Mouse (Mus musculus) liver, embryonic 11.5 days (tissue): ENCODE results near the gene Dyx1c1. TPM values are rescaled to one million over a fixed set of nuclear protein-coding genes. Genes with fewer than 3 reads are reported as not detected.

Experiments used
- ATAC-seq: fragments of 200-750 bp; cut with Nextera tagmentation; replicated peaks from 2 replicates; pipeline ENCODE4 v1.8.0; 2017; ENCODE audit warnings: moderate number of reproducible peaks, mild to moderate bottlenecking, moderate TSS enrichment, moderate library complexity; ENCODE audit not compliant: low FRiP score
- DNase-seq: peaks from one replicate; pipeline ENCODE4 v3.0.0-alpha.2; 2017; ENCODE audit warnings: low spot score
- H3K27ac ChIP-seq: fragments of 300-500 bp; sonication (generic); 2 replicates; pipeline ENCODE4 v1.5.1; 2014; ENCODE audit warnings: mild to moderate bottlenecking, low read depth, low read length, control low read depth
- H3K27me3 ChIP-seq: fragments of 300-500 bp; sonication (generic); replicated peaks from 2 replicates; pipeline ENCODE4 v1.6.1; 2014; ENCODE audit warnings: low read length, mixed read lengths; ENCODE audit not compliant: control insufficient read depth, insufficient read depth
- H3K36me3 ChIP-seq: fragments of 300-500 bp; sonication (generic); 2 replicates; pipeline ENCODE4 v1.6.1; 2014; ENCODE audit warnings: mild to moderate bottlenecking, low read length, moderate library complexity, mixed read lengths; ENCODE audit not compliant: control insufficient read depth, insufficient read depth
- H3K4me1 ChIP-seq: fragments of 300-500 bp; sonication (generic); replicated peaks from 2 replicates; pipeline ENCODE4 v1.6.1; 2014; ENCODE audit warnings: low read length, mixed read lengths; ENCODE audit not compliant: control insufficient read depth, insufficient read depth
- H3K4me2 ChIP-seq: fragments of 300-500 bp; sonication (generic); 2 replicates; pipeline ENCODE4 v1.6.1; 2014; ENCODE audit warnings: mild to moderate bottlenecking, control low read depth, moderate library complexity
- H3K4me3 ChIP-seq: fragments of 300-500 bp; sonication (generic); 2 replicates; pipeline ENCODE4 v1.5.1; 2014; ENCODE audit warnings: low read depth, low read length, control low read depth
- H3K9ac ChIP-seq: fragments of 300-500 bp; sonication (generic); 2 replicates; pipeline ENCODE4 v1.6.1; 2014; ENCODE audit warnings: low read depth, low read length, control low read depth
- H3K9me3 ChIP-seq: fragments of 300-500 bp; sonication (generic); 2 replicates; pipeline ENCODE4 v1.6.1; 2016; ENCODE audit warnings: low read length, inconsistent platforms, mixed read lengths; ENCODE audit not compliant: control insufficient read depth
- WGBS: fragments of 180-500 bp; shearing (Covaris S2); extraction: QIAGEN DNeasy Blood & Tissue Kit; methylation state at CpG from one replicate; pipeline ENCODE4 v1.1.7; 2014; 5-methylcytosine and 5-hydroxymethylcytosine counted together
- polyA plus RNA-seq: library from polyadenylated mRNA; unstranded; fragments of >200 nt; fragmentation: Nextera tagmentation; extraction: Ambion mirVana; gene quantifications from 2 replicates; pipeline ENCODE4 v1.2.1, GENCODE M21; 2014

Gene Dyx1c1
- polyA plus RNA-seq, 1 experiment from 2014 or later: 0.70 TPM

GRCm38 (mm10) chr9:72961959-72962358 is 3.4 kb downstream of the Dyx1c1 start:
- WGBS: 60% methylated on average over 15 of the region's 15 CpGs
- no peak for ATAC-seq

DNA sequence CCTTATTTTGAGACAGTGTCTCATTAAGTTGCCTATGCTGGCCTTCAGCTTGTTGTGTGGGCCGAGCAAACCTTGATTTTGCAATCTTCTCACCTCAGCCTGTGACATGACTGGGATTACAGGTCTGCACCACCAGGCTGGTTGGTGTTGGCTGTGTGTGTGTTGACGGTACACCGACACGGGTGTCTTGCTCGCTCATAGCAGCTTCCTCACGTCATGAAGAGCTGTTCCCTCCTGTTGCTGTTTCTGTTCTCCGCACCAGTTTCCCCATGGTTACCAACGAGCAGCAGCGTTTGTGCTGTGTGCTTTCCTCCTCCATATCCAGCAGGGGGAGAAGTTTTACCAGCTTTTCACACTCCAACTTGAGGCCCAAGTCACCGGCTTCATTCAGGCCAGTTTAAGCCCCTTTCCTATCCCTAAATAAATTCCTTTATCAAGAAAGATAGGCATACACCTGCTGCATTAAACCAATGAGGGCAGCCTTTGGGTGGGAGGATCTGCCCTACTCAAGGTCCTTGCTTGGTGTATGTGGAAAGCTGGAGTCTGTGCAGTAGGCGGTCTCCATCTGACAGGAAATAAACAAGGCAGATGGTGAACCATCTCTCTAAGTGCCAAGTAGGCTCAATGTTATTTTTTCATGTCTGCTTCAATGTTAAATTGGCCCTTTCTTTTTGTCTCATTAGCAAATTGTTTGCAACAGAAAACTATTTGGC is 9.9 kb downstream of the Dyx1c1 start:
- H3K9me3 ChIP-seq: no peaks in the 10 kb centered on the region
- WGBS: 35% methylated on average over 11 of the region's 11 CpGs
- H3K9ac ChIP-seq: no peak overlapping the region
- no peak overlapping the region for H3K4me2 ChIP-seq
- H3K4me3 ChIP-seq: no peak overlapping the region
- H3K4me1 ChIP-seq: no peaks in the 10 kb centered on the region
- H3K36me3 ChIP-seq: no peaks in the 10 kb centered on the region
- H3K27me3 ChIP-seq: no peaks in the 10 kb centered on the region
- peak; percentile 43; the same call in 1 of the 2 replicates for ATAC-seq
- no peak for DNase-seq
- no peak overlapping the region for H3K27ac ChIP-seq

More at GRCm38 (mm10) chr9:72961959-72962358, 3.4 kb downstream of the Dyx1c1 start:
- Histone ChIP-seq H3K9me3 (no peaks in the 10 kb centered on the region), H3K4me2 (no peak overlapping the region), H3K9ac (no peak overlapping the region), H3K27ac (no peak overlapping the region), H3K27me3 (no peaks in the 10 kb centered on the region), H3K4me3 (no peak overlapping the region), H3K36me3 (no peaks in the 10 kb centered on the region), H3K4me1 (peaks cover 3% of the 10 kb centered on the region)
- DNase-seq: no peak

DNA sequence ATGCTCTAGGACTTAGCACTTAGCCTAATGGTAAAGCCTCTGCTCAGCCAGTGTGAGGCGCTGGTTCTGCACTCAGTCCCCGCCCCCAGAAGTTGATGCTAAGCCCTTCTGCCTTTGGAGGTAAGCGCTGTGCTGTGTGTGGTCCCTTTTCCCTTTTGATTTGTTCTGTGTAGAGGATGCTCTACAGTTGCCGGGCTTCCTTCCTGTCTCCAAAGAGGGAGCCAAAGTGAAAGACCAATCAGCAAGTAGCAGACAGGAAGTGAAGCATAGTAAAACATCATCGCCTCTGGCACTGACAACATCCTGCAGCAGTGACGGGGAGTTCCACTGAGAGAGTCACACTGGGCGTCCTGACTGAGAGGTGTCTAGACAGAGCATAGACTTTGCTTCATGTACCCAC is 11.3 kb downstream of the Dyx1c1 start:
- no peak overlapping the region for H3K9ac ChIP-seq
- H3K4me1 ChIP-seq: no peaks in the 10 kb centered on the region
- no peaks in the 10 kb centered on the region for H3K36me3 ChIP-seq
- H3K27me3 ChIP-seq: no peaks in the 10 kb centered on the region
- H3K4me3 ChIP-seq: no peak overlapping the region
- DNase-seq: no peak
- no peaks in the 10 kb centered on the region for H3K9me3 ChIP-seq
- ATAC-seq: 0 out of 2 replicates have a peak, but pooled peaks have one; percentile 31
- no peak overlapping the region for H3K4me2 ChIP-seq
- WGBS: 63% methylated on average over 7 of the region's 7 CpGs
- no peak overlapping the region for H3K27ac ChIP-seq

DNA sequence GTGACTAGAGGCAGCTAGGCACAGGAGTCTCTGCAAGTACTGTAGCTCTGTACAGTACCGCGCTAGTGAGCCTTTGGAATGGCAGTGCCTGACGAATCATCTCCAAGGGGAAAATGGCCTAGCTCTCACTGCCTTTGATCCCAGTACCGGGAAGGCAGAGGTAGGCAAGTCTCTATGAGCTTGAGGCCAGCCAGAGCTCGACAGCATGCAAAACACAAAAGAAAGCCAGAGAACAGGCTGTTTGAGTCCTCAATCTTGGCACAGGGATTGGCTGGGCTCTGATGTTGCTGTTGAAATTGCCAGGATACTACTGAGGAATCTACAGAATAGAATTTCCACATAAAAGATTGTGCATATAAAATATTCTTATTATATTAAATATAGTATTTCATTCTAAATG is 13.8 kb downstream of the Dyx1c1 start:
- no peaks in the 10 kb centered on the region for H3K9me3 ChIP-seq
- H3K4me1 ChIP-seq: no peaks in the 10 kb centered on the region
- H3K36me3 ChIP-seq: no peaks in the 10 kb centered on the region
- whole genome bisulfite sequencing: 80% methylated on average over 5 of the region's 5 CpGs
- no peak overlapping the region for H3K9ac ChIP-seq
- H3K27me3 ChIP-seq: no peaks in the 10 kb centered on the region
- no peak overlapping the region for H3K4me2 ChIP-seq
- DNase-seq (no peak), ATAC-seq (no peak)
- H3K27ac ChIP-seq: no peak overlapping the region
- H3K4me3 ChIP-seq: no peak overlapping the region

DNA sequence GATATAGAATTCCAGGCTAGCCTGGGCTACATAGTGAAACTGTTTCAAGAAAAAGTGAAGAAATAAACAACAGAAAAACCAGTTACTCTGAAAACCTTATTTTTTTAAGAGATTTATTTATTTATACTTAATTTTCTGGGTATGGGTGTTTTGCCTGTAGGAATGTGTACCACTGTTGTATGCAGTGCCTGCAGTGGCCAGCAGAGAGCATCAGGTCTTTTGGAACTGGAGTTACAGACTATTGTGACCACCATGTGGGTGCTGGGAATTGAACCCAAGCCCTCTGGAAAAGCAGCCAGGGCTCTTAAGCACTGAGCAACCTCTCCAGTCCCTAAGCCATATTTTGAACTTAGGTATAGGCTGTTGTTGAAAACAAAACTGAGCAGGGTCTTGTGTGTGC is 14.4 kb downstream of the Dyx1c1 start:
- no peak for ATAC-seq
- Histone ChIP-seq H3K9ac (no peak overlapping the region), H3K4me3 (no peak overlapping the region)

GRCm38 (mm10) chr9:72974734-72975133 is 16.1 kb downstream of the Dyx1c1 start:
- H3K27ac ChIP-seq: no peak overlapping the region
- no peak overlapping the region for H3K4me2 ChIP-seq
- no peaks in the 10 kb centered on the region for H3K36me3 ChIP-seq
- H3K4me3 ChIP-seq: no peak overlapping the region
- ATAC-seq: no peak
- no peak overlapping the region for H3K9ac ChIP-seq
- H3K9me3 ChIP-seq: no peaks in the 10 kb centered on the region
- DNase-seq: no peak
- H3K4me1 ChIP-seq: no peaks in the 10 kb centered on the region
- H3K27me3 ChIP-seq: no peaks in the 10 kb centered on the region
- WGBS: 79% methylated on average over 5 of the region's 5 CpGs

More for the DNA sequence above, 14.4 kb downstream of the Dyx1c1 start:
- Histone ChIP-seq H3K27ac (no peak overlapping the region), H3K27me3 (no peaks in the 10 kb centered on the region), H3K4me1 (no peaks in the 10 kb centered on the region), H3K9me3 (no peaks in the 10 kb centered on the region), H3K36me3 (no peaks in the 10 kb centered on the region), H3K4me2 (no peak overlapping the region)
- DNase-seq: no peak

- Histone ChIP-seq H3K36me3 (no peaks in the 10 kb centered on the region), H3K4me2 (no peak overlapping the region), H3K9me3 (no peaks in the 10 kb centered on the region), H3K27me3 (no peaks in the 10 kb centered on the region), H3K27ac (no peak overlapping the region), H3K4me3 (no peak overlapping the region), H3K9ac (no peak overlapping the region), H3K4me1 (no peaks in the 10 kb centered on the region)
- WGBS: 89% methylated on average over 1 of the region's 1 CpGs
- DNase-seq (no peak), ATAC-seq (no peak)
Measured at GRCm38 (mm10) chr9:72975242-72975641, 16.7 kb downstream of the Dyx1c1 start.

DNA sequence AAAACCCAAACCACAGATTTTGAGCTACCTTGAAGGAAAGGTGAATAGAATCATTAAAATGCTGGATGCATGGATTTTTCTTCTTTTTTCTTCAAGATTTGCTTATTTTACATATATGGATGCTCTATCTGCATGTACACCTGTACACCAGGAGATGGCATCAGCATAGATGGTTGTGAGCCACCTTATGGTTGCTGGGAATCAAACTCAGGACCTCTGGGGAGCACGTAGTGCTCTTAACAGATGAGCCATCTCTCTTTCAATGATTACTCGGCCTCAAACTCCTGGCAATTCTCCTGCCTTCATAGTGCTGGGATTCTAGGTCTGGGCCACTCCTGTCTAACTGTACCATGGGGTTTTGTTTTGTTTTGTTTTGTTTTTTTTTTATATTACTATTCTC is 24.5 kb downstream of the Dyx1c1 start:
- Histone ChIP-seq H3K27me3 (no peaks in the 10 kb centered on the region), H3K4me1 (0 out of 2 replicates have a peak, but pooled peaks cover 4% of the 10 kb centered on the region), H3K27ac (no peak overlapping the region), H3K36me3 (no peaks in the 10 kb centered on the region), H3K9me3 (no peaks in the 10 kb centered on the region), H3K4me2 (no peak overlapping the region), H3K9ac (no peak overlapping the region), H3K4me3 (no peak overlapping the region)
- ATAC-seq (no peak), DNase-seq (no peak)
- 57% methylated on average over 2 of the region's 2 CpGs for WGBS
